Mouse (Mus musculus) retina, embryonic 14.5 days (tissue): ENCODE data around the gene Gm33543.

ENCODE experiments used
- DNase-seq: peaks from one replicate; pipeline ENCODE4 v3.0.0-alpha.2; 2015; ENCODE audit warnings: low spot score

Gene Gm33543

DNA sequence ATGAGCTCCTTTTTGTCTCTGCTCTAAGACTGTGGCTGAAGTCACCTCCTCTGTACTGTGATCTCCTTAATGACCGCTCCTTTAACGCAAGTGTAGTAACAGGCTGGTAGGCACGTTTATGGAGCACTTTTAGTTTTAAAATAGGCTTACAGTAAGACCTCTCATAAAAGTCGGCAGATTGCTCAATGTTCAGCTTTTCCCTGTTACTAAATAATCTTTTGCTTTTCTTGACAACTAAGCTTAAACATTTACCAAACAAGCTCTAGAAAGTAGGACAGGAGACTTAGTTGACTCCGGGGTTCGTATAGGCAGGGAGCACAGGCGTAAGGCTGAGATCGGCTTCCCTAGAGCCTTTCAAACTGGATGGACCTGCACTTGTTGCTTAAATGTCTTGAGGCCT, 64.1 kb downstream of the Gm33543 start:
- no peak for DNase-seq

DNA sequence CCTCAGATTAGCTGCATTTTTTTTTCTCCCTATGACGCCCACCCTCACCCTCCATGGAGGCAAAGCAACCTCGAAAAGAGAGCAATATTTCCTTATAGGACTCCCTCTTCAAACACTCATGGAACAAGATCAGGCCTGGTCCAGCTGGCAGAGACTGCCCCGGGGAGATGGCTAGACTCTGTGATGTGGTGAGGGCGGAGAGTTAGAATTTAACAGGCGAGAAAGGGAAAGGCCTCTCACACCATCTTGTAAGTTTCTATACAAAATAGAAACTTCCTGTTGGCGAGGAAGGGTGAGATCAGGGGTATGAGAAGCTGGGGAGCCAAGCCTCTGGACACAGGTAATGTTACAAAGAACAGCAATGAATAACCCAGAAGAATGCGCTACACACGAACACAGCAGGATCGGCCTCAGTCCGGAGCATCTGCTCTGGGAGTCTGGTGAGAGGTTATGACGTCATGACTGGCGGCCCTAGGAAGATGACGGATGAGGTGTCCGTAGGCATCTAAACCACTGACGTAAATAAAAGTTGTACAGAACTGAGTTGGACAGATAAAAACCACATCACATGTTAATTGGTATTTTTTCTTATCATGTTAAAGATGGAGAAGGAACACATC, 64.9 kb downstream of the Gm33543 start:
- no peak for DNase-seq

DNA sequence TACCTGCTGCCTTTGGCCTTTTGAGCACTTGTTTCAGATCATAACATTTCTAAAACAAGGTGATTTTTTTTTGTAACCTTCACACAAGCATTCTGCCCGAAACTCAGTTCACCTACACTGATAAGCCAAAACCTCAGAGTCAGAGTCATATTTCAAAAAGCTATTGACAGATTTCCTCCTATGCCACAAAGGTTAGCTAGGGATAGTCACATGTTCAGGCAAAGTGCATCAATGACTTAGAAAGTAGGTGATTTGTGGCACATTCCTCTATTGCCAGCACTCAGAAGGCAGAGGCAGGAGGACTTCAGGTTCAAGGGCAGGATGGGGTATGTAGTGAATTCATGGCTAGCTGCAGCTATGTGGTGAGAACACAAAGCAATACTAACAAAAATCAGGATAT, 65.7 kb downstream of the Gm33543 start:
- DNase-seq, result no peak

DNA sequence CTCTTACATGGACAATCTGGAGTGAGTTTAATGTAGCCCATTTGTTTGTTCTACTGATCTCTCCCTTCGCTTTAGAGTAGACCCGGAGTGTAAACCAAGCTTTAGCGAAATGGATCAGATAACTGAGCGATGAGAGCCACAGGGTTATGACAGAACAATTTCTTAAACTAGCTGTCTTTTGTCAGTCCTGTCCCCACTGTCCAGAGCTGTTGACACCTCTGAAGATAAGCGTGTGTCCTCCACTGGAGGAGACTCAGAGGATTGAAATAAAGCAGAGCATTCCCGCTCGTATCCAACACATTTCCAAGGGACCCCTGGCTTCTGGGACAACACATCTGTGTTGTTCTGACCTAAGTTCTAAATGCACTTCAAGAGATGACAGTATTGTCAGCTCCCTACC, 67.9 kb downstream of the Gm33543 start:
- DNase-seq, result no peak

DNA sequence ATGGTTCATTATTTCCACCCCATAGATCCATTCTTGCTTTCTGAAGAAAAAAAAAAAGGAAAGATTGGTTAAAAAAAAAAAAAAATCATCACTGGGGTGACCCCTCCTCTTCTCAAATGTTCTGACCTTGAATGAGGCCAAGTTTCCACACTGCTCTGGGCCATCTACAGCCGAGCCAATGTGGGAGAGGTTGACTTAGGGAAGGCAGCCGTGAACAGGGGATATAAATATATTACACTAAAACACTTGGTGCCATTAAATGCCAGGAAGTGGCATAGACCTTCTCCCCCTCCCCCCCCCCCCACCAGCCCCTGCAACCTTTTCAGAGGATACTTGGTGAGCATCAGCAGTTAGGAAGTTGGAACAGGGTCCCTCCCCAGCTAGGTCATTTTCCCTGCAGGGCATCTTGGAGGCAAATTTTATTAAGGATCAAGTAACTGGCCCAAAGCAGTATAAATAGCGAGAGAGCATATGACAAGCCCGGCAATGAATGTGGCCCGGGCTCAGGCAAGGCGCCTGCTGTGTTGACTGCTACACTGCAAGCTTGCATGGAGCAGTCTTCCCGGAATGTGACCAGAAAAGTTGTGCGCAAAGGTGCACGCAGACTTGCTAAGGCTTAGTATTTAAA, 68.6 kb downstream of the Gm33543 start:
- DNase-seq, result no peak
